Mouse (Mus musculus) E14TG2a.4 (cell line): Measurements from ENCODE around the gene Wdfy4.

Source experiments
- CTCF ChIP-seq: conservative IDR thresholded peaks from 2 replicates; pipeline ENCODE4 v1.5.1; 2014; ENCODE audit warnings: low read length
- POU5F1 ChIP-seq: IDR thresholded peaks from 2 replicates; pipeline ENCODE4 v1.6.1; 2014; ENCODE audit warnings: low read length, borderline replicate concordance

GRCm38 (mm10) chr14:33202161-33202560 is 16.9 kb upstream of the Wdfy4 start:
- TF ChIP-seq CTCF = no peak
- TF ChIP-seq POU5F1 = no peak
